In the genomic region with DNA sequence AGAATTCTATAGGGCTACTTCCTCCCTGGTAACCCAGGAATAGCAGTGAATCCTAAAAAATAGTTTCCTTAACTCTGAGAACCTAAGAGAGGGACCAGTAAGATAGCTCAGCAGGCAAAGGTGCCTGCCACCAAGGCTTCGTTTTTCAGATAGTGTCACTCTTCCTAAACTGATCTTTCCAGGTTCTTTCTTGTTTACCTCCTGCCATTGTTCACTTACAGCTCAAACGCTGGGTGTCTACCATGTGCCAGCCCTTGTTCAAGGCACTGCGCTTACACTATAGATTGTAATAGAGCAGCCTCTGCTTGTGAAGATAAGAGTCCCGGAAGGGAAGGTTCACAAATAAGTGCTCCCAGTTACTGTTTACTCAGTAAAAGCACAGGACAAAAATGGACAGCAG, we compare ENCODE assay signal across 11 mouse cellular contexts. TPM values are rescaled to one million over a fixed set of nuclear protein-coding genes. Genes with fewer than 3 reads are reported as not detected.
DNase-seq lines count a peak whose midpoint lies in the region.
"Had no signal": no experiment of that assay in that cellular context is flagged by ENCODE, and none has a peak within 500 bp of the region (broad histone marks: within the 10 kb centered on the region; RNA-seq: fewer than 3 reads in every experiment).

No protein-coding gene starts in this region.

- DNase-seq in heart, embryonic 10.5 days (ENCODE audit: low spot score) = no peak
- DNase-seq in heart, postnatal 25 days (ENCODE audit: low spot score) = no peak
- peak; percentile 71 for DNase-seq in MEL-GATA-1-ER (ENCODE audit: extremely low read depth, low read depth)
- no peak for DNase-seq in limb, embryonic 10.5 days (ENCODE audit: low spot score)
- DNase-seq in lung, postnatal 14 days = peak; percentile 13
- no peak for DNase-seq in embryo, embryonic 10.5 days (ENCODE audit: low spot score)
- DNase-seq in right cerebral cortex, postnatal 4 days = no peak
- no peak for DNase-seq in cerebellum, adult 9-10 months

- H3K4me1 ChIP-seq in heart, embryonic 10.5 days = peaks cover 36% of the 10 kb centered on the region
- peaks cover 46% of the 10 kb centered on the region for H3K4me1 ChIP-seq in limb, embryonic 10.5 days

- 62% methylated on average over 4 of the region's 4 CpGs for WGBS in heart, embryonic 10.5 days
- WGBS in limb, embryonic 10.5 days = 90% methylated on average over 4 of the region's 4 CpGs

- no peak overlapping the region for H3K4me3 ChIP-seq in heart, embryonic 10.5 days
- H3K4me3 ChIP-seq in limb, embryonic 10.5 days = no peak overlapping the region
- H3K4me3 ChIP-seq: embryonic facial prominence, embryonic 12.5 days; midbrain, embryonic 15.5 days had no signal

- peaks cover 14% of the 10 kb centered on the region for H3K36me3 ChIP-seq in heart, embryonic 10.5 days
- H3K36me3 ChIP-seq in limb, embryonic 10.5 days = peaks cover 23% of the 10 kb centered on the region
- H3K36me3 ChIP-seq: midbrain, embryonic 15.5 days had no signal

- H3K27me3 ChIP-seq in heart, embryonic 10.5 days (ENCODE audit: insufficient read depth, poor library complexity, severe bottlenecking) = no peaks in the 10 kb centered on the region
- no peaks in the 10 kb centered on the region for H3K27me3 ChIP-seq in limb, embryonic 10.5 days (ENCODE audit: low read depth, poor library complexity, severe bottlenecking)
- H3K27me3 ChIP-seq: embryonic facial prominence, embryonic 12.5 days; limb, embryonic 12.5 days; midbrain, embryonic 15.5 days had no signal

- H3K27ac ChIP-seq in heart, embryonic 10.5 days = peak overlapping the region; percentile 100; the same call in 1 of the 2 replicates
- H3K27ac ChIP-seq in limb, embryonic 10.5 days = 0 out of 2 replicates have a peak overlapping the region, but pooled peaks have one; percentile 98

- no peaks in the 10 kb centered on the region for H3K9me3 ChIP-seq in heart, embryonic 10.5 days
- 0 out of 2 replicates have a peak, but pooled peaks cover 2% of the 10 kb centered on the region for H3K9me3 ChIP-seq in limb, embryonic 10.5 days (replicated peaks)
- H3K9me3 ChIP-seq: embryonic facial prominence, embryonic 12.5 days; midbrain, embryonic 15.5 days had no signal

- intact Hi-C loops in heart, postnatal 25 days (cut with DNase I) = loop anchor here (5.0 to 10.0 kb wide), 2 partner anchors 219 to 1021 kb away; a partner anchor contains a TSS

RNA-seq across cellular contexts. Expression of a gene that starts 1.6 kb away (rescaled TPM):
- polyA plus RNA-seq in heart, embryonic 10.5 days (2016; fragmentation: Nextera tagmentation; extraction: Ambion mirVana) = 93.8 and 103 TPM in 2 replicates
- 10 to 100 TPM; 51.3 to 52.0 TPM for total RNA-seq in heart, postnatal 25 days (2021)
- polyA plus RNA-seq in limb, embryonic 10.5 days (2016; fragmentation: Nextera tagmentation; extraction: Ambion mirVana) = 104 and 106 TPM in 2 replicates

RNA-seq across cellular contexts. Expression of a gene that starts 1.7 kb away (rescaled TPM):
- 12.5 and 20.4 TPM in 2 replicates for polyA plus RNA-seq in heart, embryonic 10.5 days (2016; fragmentation: Nextera tagmentation; extraction: Ambion mirVana)
- 1 to 10 TPM; 8.1 to 9.1 TPM for total RNA-seq in heart, postnatal 25 days (2021)
- 21.3 and 22.0 TPM in 2 replicates for polyA plus RNA-seq in limb, embryonic 10.5 days (2016; fragmentation: Nextera tagmentation; extraction: Ambion mirVana)

Comparison
In these comparisons a context has a peak if more than half of its experiments do, and no peak if none do; other contexts are left out.
1. DNase-seq: peak in MEL-GATA-1-ER (single experiment) and lung, postnatal 14 days (single experiment); none in heart, embryonic 10.5 days (single experiment), heart, postnatal 25 days (single experiment), limb, embryonic 10.5 days (single experiment), embryo, embryonic 10.5 days (single experiment), right cerebral cortex, postnatal 4 days (single experiment) and cerebellum, adult 9-10 months (single experiment).